Mouse (Mus musculus) liver, embryonic 16.5 days (tissue): ENCODE data around the gene Slc25a29. TPM values are rescaled to one million over a fixed set of nuclear protein-coding genes. Genes with fewer than 3 reads are reported as not detected.

ENCODE experiments used
- ATAC-seq: fragments of 200-750 bp; cut with Nextera tagmentation; 2 replicates; pipeline ENCODE4 v1.8.0; 2017; ENCODE audit warnings: low read depth, mild to moderate bottlenecking, moderate number of reproducible peaks, moderate library complexity
- H3K27ac ChIP-seq: fragments of 300-500 bp; sonication (generic); 2 replicates; pipeline ENCODE4 v1.5.1; 2014; ENCODE audit warnings: mild to moderate bottlenecking, low read length
- H3K27me3 ChIP-seq: fragments of 300-500 bp; sonication (generic); 2 replicates; pipeline ENCODE4 v1.6.1; 2014; ENCODE audit warnings: low read depth, low read length, mixed read lengths; ENCODE audit not compliant: control insufficient read depth, insufficient read depth
- H3K36me3 ChIP-seq: fragments of 300-500 bp; sonication (generic); 2 replicates; pipeline ENCODE4 v1.6.1; 2014; ENCODE audit warnings: mild to moderate bottlenecking; ENCODE audit not compliant: control insufficient read depth, insufficient read depth
- H3K4me1 ChIP-seq: fragments of 300-500 bp; sonication (generic); 2 replicates; pipeline ENCODE4 v1.6.1; 2014; ENCODE audit warnings: low read depth, low read length, mixed read lengths; ENCODE audit not compliant: control insufficient read depth
- H3K4me2 ChIP-seq: fragments of 300-500 bp; sonication (generic); 2 replicates; pipeline ENCODE4 v1.6.1; 2014; ENCODE audit warnings: low read depth, low read length, mixed read lengths
- H3K4me3 ChIP-seq: fragments of 300-500 bp; sonication (generic); 2 replicates; pipeline ENCODE4 v1.5.1; 2014; ENCODE audit warnings: low read depth, mild to moderate bottlenecking, low read length
- H3K9ac ChIP-seq: fragments of 300-500 bp; sonication (generic); 2 replicates; pipeline ENCODE4 v1.6.1; 2014; ENCODE audit warnings: low read depth, low read length
- H3K9me3 ChIP-seq: fragments of 300-500 bp; sonication (generic); replicated peaks from 2 replicates; pipeline ENCODE4 v1.6.1; 2016; ENCODE audit warnings: low read length; ENCODE audit not compliant: control insufficient read depth
- WGBS: fragments of 180-500 bp; shearing (Covaris S2); extraction: QIAGEN DNeasy Blood & Tissue Kit; methylation state at CpG from one replicate; pipeline ENCODE4 v1.1.7; 2014; ENCODE audit not compliant: insufficient replicate concordance; 5-methylcytosine and 5-hydroxymethylcytosine counted together
- polyA plus RNA-seq: library from polyadenylated mRNA; unstranded; fragments of >200 nt; fragmentation: Nextera tagmentation; extraction: Ambion mirVana; gene quantifications from 2 replicates; pipeline ENCODE4 v1.2.1, GENCODE M21; 2015

Gene Slc25a29
- polyA plus RNA-seq, 1 experiment from 2014 or later: 1.7 TPM

DNA sequence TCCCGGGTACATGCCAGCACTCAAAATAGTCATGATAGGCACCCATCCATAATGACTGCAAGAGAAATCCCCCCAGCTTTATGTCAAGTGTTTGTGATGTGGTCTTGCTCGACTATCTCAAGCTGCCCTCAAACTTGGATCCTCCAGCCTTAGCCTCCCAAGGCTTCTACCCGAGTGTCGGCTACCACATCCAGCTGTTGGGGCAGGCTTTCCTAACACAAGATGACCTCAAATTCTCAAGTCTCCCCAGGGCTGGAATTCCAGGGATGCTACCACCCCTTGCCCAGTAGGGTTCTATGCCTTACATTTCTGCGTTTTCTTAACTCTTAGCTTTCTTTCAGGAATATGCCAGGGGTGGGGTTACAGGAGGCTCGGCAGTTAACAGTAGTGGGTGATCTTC lies 5.3 kb downstream of the Slc25a29 start:
- WGBS: 73% methylated on average over 6 of the region's 6 CpGs
- H3K27ac ChIP-seq: no peak overlapping the region
- peaks cover 8% of the 10 kb centered on the region; the same call in 1 of the 2 replicates for H3K36me3 ChIP-seq
- no peak for ATAC-seq
- H3K4me1 ChIP-seq: peaks cover 7% of the 10 kb centered on the region
- no peak overlapping the region for H3K9ac ChIP-seq
- no peak overlapping the region for H3K4me2 ChIP-seq
- no peak overlapping the region for H3K4me3 ChIP-seq
- no peaks in the 10 kb centered on the region for H3K9me3 ChIP-seq
- peaks cover 3% of the 10 kb centered on the region; the same call in 1 of the 2 replicates for H3K27me3 ChIP-seq

GRCm38 (mm10) chr12:108829636-108830035 lies 6.0 kb downstream of the Slc25a29 start:
- no peaks in the 10 kb centered on the region; the same call in none of the 2 replicates for H3K4me1 ChIP-seq
- H3K9ac ChIP-seq: no peak overlapping the region
- no peaks in the 10 kb centered on the region for H3K9me3 ChIP-seq
- H3K27me3 ChIP-seq: peaks cover 1% of the 10 kb centered on the region; the same call in 1 of the 2 replicates
- no peak overlapping the region for H3K4me2 ChIP-seq
- no peak for ATAC-seq
- H3K27ac ChIP-seq: no peak overlapping the region
- WGBS: 80% methylated on average over 5 of the region's 5 CpGs
- H3K4me3 ChIP-seq: no peak overlapping the region
- H3K36me3 ChIP-seq: peaks cover 8% of the 10 kb centered on the region; the same call in 1 of the 2 replicates

DNA sequence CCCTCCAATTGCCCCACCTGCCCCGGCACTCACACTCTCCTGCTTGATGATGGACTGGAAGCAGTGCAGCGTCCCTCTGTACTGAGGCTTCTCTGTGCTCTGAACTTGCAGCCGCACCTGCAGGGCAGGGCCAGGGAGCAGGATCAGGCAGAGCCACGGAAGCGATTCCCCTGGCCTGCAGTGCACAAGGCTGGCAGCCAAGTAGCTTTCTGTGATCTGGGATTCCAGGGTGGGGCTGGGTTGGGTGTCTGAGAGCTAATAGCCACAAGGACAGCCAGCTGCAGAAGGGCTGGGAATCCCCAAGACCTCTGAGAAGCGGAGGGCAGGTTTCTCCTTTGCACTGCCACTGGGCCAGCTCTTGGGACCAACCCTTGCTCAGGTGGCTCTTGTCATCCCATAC lies 8.0 kb downstream of the Slc25a29 start:
- no peaks in the 10 kb centered on the region for H3K27me3 ChIP-seq
- 89% methylated on average over 6 of the region's 6 CpGs for WGBS
- H3K9me3 ChIP-seq: no peaks in the 10 kb centered on the region
- H3K4me3 ChIP-seq: no peak overlapping the region
- no peak overlapping the region for H3K27ac ChIP-seq
- H3K36me3 ChIP-seq: peaks cover 8% of the 10 kb centered on the region; the same call in 1 of the 2 replicates
- H3K9ac ChIP-seq: no peak overlapping the region
- no peak for ATAC-seq
- no peaks in the 10 kb centered on the region; the same call in 1 of the 2 replicates for H3K4me1 ChIP-seq
- no peak overlapping the region for H3K4me2 ChIP-seq

DNA sequence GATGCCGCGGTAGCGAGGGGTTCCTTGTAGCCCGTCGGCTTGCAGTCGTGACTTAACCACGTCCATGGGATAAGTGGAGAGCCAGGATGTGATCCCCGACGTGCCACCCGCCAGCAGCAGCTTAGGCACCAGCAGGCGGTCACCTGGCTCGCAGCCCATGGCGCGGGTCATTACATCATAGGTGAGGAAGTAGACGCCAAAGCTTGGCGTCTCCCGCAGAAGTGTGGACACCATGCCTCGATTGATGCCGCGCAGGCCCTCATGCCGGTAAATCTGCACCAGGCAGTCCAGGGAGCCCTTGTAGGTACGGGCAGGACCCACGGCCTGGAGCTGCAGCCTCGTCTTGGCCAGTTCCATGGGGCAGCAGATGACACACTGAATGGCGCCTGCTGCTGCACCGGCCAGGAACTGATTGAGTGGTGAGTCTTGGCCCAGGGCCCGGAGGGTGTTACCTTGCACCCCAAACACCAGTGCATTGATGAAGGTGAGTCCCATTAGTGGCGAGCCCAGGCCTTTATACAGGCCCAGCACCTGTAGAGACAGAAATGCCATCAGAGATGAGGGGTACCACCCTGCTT lies 8.6 kb downstream of the Slc25a29 start:
- Histone ChIP-seq H3K27me3 (no peaks in the 10 kb centered on the region), H3K4me3 (no peak overlapping the region), H3K27ac (no peak overlapping the region), H3K4me1 (no peaks in the 10 kb centered on the region), H3K36me3 (peaks cover 8% of the 10 kb centered on the region; the same call in 1 of the 2 replicates), H3K4me2 (no peak overlapping the region), H3K9me3 (no peaks in the 10 kb centered on the region), H3K9ac (no peak overlapping the region)
- no peak for ATAC-seq
- 91% methylated on average over 28 of the region's 28 CpGs for WGBS

DNA sequence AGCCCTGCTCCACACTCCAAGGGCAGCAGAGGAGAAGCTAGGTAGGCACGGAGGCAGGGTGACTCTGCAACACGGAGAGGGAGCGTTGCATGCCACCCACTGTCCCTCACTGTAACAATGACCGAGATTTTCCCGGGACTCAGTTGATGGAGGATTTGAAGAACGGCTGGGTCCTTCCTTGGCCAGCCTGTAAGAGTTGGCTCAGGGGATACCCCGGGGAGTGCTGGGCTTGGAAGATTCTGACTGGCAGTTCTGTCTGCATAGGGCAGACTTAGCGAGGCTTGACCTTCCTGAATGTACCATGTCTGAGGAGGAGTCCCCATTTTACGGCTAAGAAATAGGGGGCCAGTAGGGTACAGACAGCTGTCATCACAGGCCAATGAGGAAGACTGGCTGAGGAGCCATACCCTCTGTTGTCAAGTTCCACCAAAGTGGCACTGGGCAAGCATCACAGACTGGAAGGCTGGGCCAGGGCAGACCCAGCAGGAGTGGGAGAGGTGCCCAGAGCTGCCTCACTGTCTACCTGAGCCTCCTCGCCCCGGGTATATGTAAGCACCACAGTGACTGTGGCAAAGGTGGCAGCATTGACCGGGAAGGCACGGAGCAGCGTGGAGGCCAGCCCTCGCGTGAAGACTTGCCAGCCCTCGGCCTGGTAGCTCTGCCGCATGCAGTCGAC lies 9.3 kb downstream of the Slc25a29 start:
- Histone ChIP-seq H3K4me2 (no peak overlapping the region), H3K9me3 (no peaks in the 10 kb centered on the region), H3K27ac (no peak overlapping the region), H3K27me3 (no peaks in the 10 kb centered on the region), H3K4me1 (no peaks in the 10 kb centered on the region), H3K9ac (no peak overlapping the region), H3K36me3 (peaks cover 8% of the 10 kb centered on the region; the same call in 1 of the 2 replicates), H3K4me3 (no peak overlapping the region)
- no peak for ATAC-seq
- WGBS: 94% methylated on average over 19 of the region's 19 CpGs

GRCm38 (mm10) chr12:108825561-108826224 lies 10.0 kb downstream of the Slc25a29 start:
- Histone ChIP-seq H3K4me2 (no peak overlapping the region), H3K9ac (no peak overlapping the region), H3K36me3 (peaks cover 8% of the 10 kb centered on the region; the same call in 1 of the 2 replicates), H3K9me3 (no peaks in the 10 kb centered on the region), H3K4me3 (no peak overlapping the region), H3K4me1 (no peaks in the 10 kb centered on the region), H3K27me3 (no peaks in the 10 kb centered on the region), H3K27ac (no peak overlapping the region)
- 87% methylated on average over 13 of the region's 13 CpGs for WGBS
- ATAC-seq: no peak

GRCm38 (mm10) chr12:108824225-108824874 lies 11.3 kb downstream of the Slc25a29 start:
- ATAC-seq: no peak

GRCm38 (mm10) chr12:108823036-108823435 lies 12.6 kb downstream of the Slc25a29 start:
- H3K4me2 ChIP-seq: no peak overlapping the region
- H3K4me1 ChIP-seq: no peaks in the 10 kb centered on the region
- 75% methylated on average over 8 of the region's 8 CpGs for WGBS
- H3K9ac ChIP-seq: no peak overlapping the region
- peaks cover 12% of the 10 kb centered on the region for H3K36me3 ChIP-seq
- no peaks in the 10 kb centered on the region for H3K27me3 ChIP-seq
- no peak overlapping the region for H3K4me3 ChIP-seq
- no peak overlapping the region for H3K27ac ChIP-seq
- no peak for ATAC-seq
- H3K9me3 ChIP-seq: no peaks in the 10 kb centered on the region

More at GRCm38 (mm10) chr12:108824225-108824874, 11.3 kb downstream of the Slc25a29 start:
- Histone ChIP-seq H3K4me1 (no peaks in the 10 kb centered on the region), H3K4me2 (no peak overlapping the region), H3K36me3 (peaks cover 8% of the 10 kb centered on the region; the same call in 1 of the 2 replicates), H3K27ac (no peak overlapping the region), H3K4me3 (no peak overlapping the region), H3K9me3 (no peaks in the 10 kb centered on the region), H3K9ac (no peak overlapping the region), H3K27me3 (no peaks in the 10 kb centered on the region)
- WGBS: 85% methylated on average over 15 of the region's 15 CpGs
